In the genomic region with DNA sequence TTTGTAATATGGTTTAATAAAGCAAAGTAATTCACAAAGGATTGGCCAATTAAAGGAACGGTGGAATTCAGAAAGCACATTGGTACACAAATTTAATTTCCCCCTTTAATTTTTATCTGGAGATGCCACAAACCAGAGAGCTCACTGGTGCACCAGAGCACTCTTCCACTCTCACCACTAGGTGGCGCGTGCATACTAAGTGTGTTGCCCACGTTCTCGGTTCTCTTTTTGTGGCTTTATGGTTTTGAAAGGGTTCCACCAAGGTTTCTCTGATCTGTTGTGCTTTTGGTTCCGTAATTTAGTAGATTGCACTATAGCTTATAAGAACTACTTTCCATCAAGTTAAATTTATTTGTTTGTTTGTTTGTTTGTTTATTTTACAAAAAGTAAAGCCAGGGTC, we compare ENCODE assay signal across 9 mouse cellular contexts. TPM values are rescaled to one million over a fixed set of nuclear protein-coding genes. Genes with fewer than 3 reads are reported as not detected.
DNase-seq lines count a peak whose midpoint lies in the region; ATAC-seq lines count a peak whose summit lies in the region.
"Had no signal": no experiment of that assay in that cellular context is flagged by ENCODE, and none has a peak within 500 bp of the region (broad histone marks: within the 10 kb centered on the region; RNA-seq: fewer than 3 reads in every experiment).

No protein-coding gene starts in this region.

- H3K27me3 ChIP-seq in neural tube, embryonic 15.5 days (replicated peaks) = no peaks in the 10 kb centered on the region
- no peaks in the 10 kb centered on the region for H3K27me3 ChIP-seq in embryonic facial prominence, embryonic 14.5 days (replicated peaks; ENCODE audit: control insufficient read depth, insufficient read depth, low read length)
- H3K27me3 ChIP-seq in limb, embryonic 10.5 days (ENCODE audit: low read depth, poor library complexity, severe bottlenecking) = no peaks in the 10 kb centered on the region
- H3K27me3 ChIP-seq: heart, embryonic 15.5 days had no signal

- H3K4me2 ChIP-seq in neural tube, embryonic 15.5 days = no peak overlapping the region
- no peak overlapping the region for H3K4me2 ChIP-seq in embryonic facial prominence, embryonic 14.5 days (ENCODE audit: low read depth, low read length)
- H3K4me2 ChIP-seq: heart, embryonic 15.5 days had no signal

- H3K9me3 ChIP-seq in neural tube, embryonic 15.5 days (replicated peaks) = no peaks in the 10 kb centered on the region
- H3K9me3 ChIP-seq in embryonic facial prominence, embryonic 14.5 days (ENCODE audit: control insufficient read depth, low read length) = no peaks in the 10 kb centered on the region
- H3K9me3 ChIP-seq in limb, embryonic 10.5 days (replicated peaks) = no peaks in the 10 kb centered on the region
- H3K9me3 ChIP-seq: heart, embryonic 15.5 days had no signal

- no peaks in the 10 kb centered on the region for H3K4me1 ChIP-seq in neural tube, embryonic 15.5 days
- no peaks in the 10 kb centered on the region for H3K4me1 ChIP-seq in embryonic facial prominence, embryonic 14.5 days (ENCODE audit: control insufficient read depth, insufficient read depth, low read length)
- H3K4me1 ChIP-seq in limb, embryonic 10.5 days = no peaks in the 10 kb centered on the region
- H3K4me1 ChIP-seq: heart, embryonic 15.5 days had no signal

- H3K4me3 ChIP-seq in neural tube, embryonic 15.5 days (replicated peaks) = no peak overlapping the region
- no peak overlapping the region for H3K4me3 ChIP-seq in embryonic facial prominence, embryonic 14.5 days (ENCODE audit: low read depth, low read length)
- no peak overlapping the region for H3K4me3 ChIP-seq in limb, embryonic 10.5 days
- H3K4me3 ChIP-seq: heart, embryonic 15.5 days had no signal

- no peak for ATAC-seq in neural tube, embryonic 15.5 days (ENCODE audit: low FRiP score)
- ATAC-seq in embryonic facial prominence, embryonic 14.5 days (ENCODE audit: low read depth) = no peak

- H3K27ac ChIP-seq in neural tube, embryonic 15.5 days (replicated peaks) = no peak overlapping the region
- H3K27ac ChIP-seq in embryonic facial prominence, embryonic 14.5 days (replicated peaks; ENCODE audit: low read depth, low read length) = no peak overlapping the region
- no peak overlapping the region for H3K27ac ChIP-seq in limb, embryonic 10.5 days
- H3K27ac ChIP-seq: heart, embryonic 15.5 days had no signal

- WGBS in neural tube, embryonic 15.5 days = 9% methylated on average over 6 of the region's 6 CpGs
- 5% methylated on average over 6 of the region's 6 CpGs for WGBS in embryonic facial prominence, embryonic 14.5 days
- WGBS in limb, embryonic 10.5 days = 13% methylated on average over 6 of the region's 6 CpGs

- no peaks in the 10 kb centered on the region for H3K36me3 ChIP-seq in neural tube, embryonic 15.5 days
- no peaks in the 10 kb centered on the region for H3K36me3 ChIP-seq in embryonic facial prominence, embryonic 14.5 days (ENCODE audit: control insufficient read depth, insufficient read depth, low read length)
- H3K36me3 ChIP-seq in limb, embryonic 10.5 days = no peaks in the 10 kb centered on the region
- H3K36me3 ChIP-seq: heart, embryonic 15.5 days had no signal

- no peak overlapping the region for H3K9ac ChIP-seq in neural tube, embryonic 15.5 days (replicated peaks)
- no peak overlapping the region for H3K9ac ChIP-seq in embryonic facial prominence, embryonic 14.5 days (ENCODE audit: low read depth, low read length)
- H3K9ac ChIP-seq: heart, embryonic 15.5 days had no signal

- peak; percentile 61 for DNase-seq in neural tube, embryonic 10.5 days (ENCODE audit: extremely low spot score, low spot score)
- DNase-seq in adrenal gland, postnatal 36 days = peak; percentile 79 to 85
- DNase-seq in embryonic facial prominence, embryonic 14.5 days (ENCODE audit: low spot score) = peak; percentile 94
- DNase-seq in induced T-regulatory cell, adult 2 months (ENCODE audit: low read depth) = peak; percentile 93
- peak; percentile 79 for DNase-seq in limb, embryonic 10.5 days (ENCODE audit: low spot score)
- DNase-seq in retina, adult 2 months (ENCODE audit: low read depth, low spot score) = peak; percentile 48
- peak; percentile 75 for DNase-seq in thymus, postnatal 14 days

RNA-seq across cellular contexts. Expression of gene Tmem176a, which starts 22.9 kb away (rescaled TPM):
- 26.4 and 57.2 TPM in 2 replicates for polyA plus RNA-seq in neural tube, embryonic 15.5 days (2015; fragmentation: Nextera tagmentation; extraction: Ambion mirVana)
- total RNA-seq in adrenal gland, postnatal 36 days (2021) = 100 to 1,000 TPM; 293 to 327 TPM
- 92.7 and 101 TPM in 2 replicates for polyA plus RNA-seq in embryonic facial prominence, embryonic 14.5 days (2014; fragmentation: Nextera tagmentation; extraction: Ambion mirVana)
- 18.0 and 29.0 TPM in 2 replicates for polyA plus RNA-seq in limb, embryonic 10.5 days (2016; fragmentation: Nextera tagmentation; extraction: Ambion mirVana)

RNA-seq across cellular contexts. Expression of gene Tmem176b, which starts 23.5 kb away (rescaled TPM):
- polyA plus RNA-seq in neural tube, embryonic 15.5 days (2015; fragmentation: Nextera tagmentation; extraction: Ambion mirVana) = 133 and 182 TPM in 2 replicates
- 100 to 1,000 TPM; 506 to 589 TPM for total RNA-seq in adrenal gland, postnatal 36 days (2021)
- 244 and 254 TPM in 2 replicates for polyA plus RNA-seq in embryonic facial prominence, embryonic 14.5 days (2014; fragmentation: Nextera tagmentation; extraction: Ambion mirVana)
- 34.0 and 57.7 TPM in 2 replicates for polyA plus RNA-seq in limb, embryonic 10.5 days (2016; fragmentation: Nextera tagmentation; extraction: Ambion mirVana)

RNA-seq across cellular contexts. Expression of gene Gimap3, which starts 47.2 kb away (rescaled TPM):
- polyA plus RNA-seq in neural tube, embryonic 15.5 days (2015; fragmentation: Nextera tagmentation; extraction: Ambion mirVana) = not detected in 2 replicates
- 1 to 10 TPM; 2.9 to 8.5 TPM for total RNA-seq in adrenal gland, postnatal 36 days (2021)
- polyA plus RNA-seq in embryonic facial prominence, embryonic 14.5 days (2014; fragmentation: Nextera tagmentation; extraction: Ambion mirVana) = not detected in 2 replicates
- not detected in 2 replicates for polyA plus RNA-seq in limb, embryonic 10.5 days (2016; fragmentation: Nextera tagmentation; extraction: Ambion mirVana)
- polyA plus RNA-seq: heart, embryonic 15.5 days had no signal

RNA-seq across cellular contexts. Expression of gene Aoc1, which starts 54.9 kb away (rescaled TPM):
- 0.73 TPM in 1 of 2 replicates, not detected in the other for polyA plus RNA-seq in neural tube, embryonic 15.5 days (2015; fragmentation: Nextera tagmentation; extraction: Ambion mirVana)
- not detected for total RNA-seq in adrenal gland, postnatal 36 days (2021)
- 0.08 TPM in 1 of 2 replicates, not detected in the other for polyA plus RNA-seq in embryonic facial prominence, embryonic 14.5 days (2014; fragmentation: Nextera tagmentation; extraction: Ambion mirVana)
- not detected in 2 replicates for polyA plus RNA-seq in limb, embryonic 10.5 days (2016; fragmentation: Nextera tagmentation; extraction: Ambion mirVana)
- polyA plus RNA-seq: heart, embryonic 15.5 days had no signal
